Mouse (Mus musculus): Measurements from ENCODE around the gene Krtap19-2. TPM values are rescaled to one million over a fixed set of nuclear protein-coding genes. Genes with fewer than 3 reads are reported as not detected.

Krtap19-2 gene
- polyA plus RNA-seq (2015; fragmentation: Nextera tagmentation; extraction: Ambion mirVana): not detected in 2 replicates

GRCm38 (mm10) chr16:88874169-88874568 lies at the start of gene Krtap19-2:
TSS of gene Krtap19-2 (minus strand) at chr16:88874269.
- no peak for ATAC-seq (ENCODE audit: low FRiP score)
- no peaks in the 10 kb centered on the region for H3K36me3 ChIP-seq
- no peak within 1 kb of the TSS for H3K4me2 ChIP-seq
- no peaks in the 10 kb centered on the region for H3K9me3 ChIP-seq
- no peaks in the 10 kb centered on the region for H3K4me1 ChIP-seq (replicated peaks)
- no peaks in the 10 kb centered on the region for H3K27me3 ChIP-seq
- H3K4me3 ChIP-seq: no peak within 1 kb of the TSS
- 91% methylated on average over 3 of the region's 3 CpGs for WGBS
- no peak within 1 kb of the TSS for H3K27ac ChIP-seq
- no peak within 1 kb of the TSS for H3K9ac ChIP-seq

- WGBS: 92% methylated on average over 6 of the region's 6 CpGs
- Histone ChIP-seq H3K4me2 (no peak within 1 kb of the TSS), H3K27me3 (no peaks in the 10 kb centered on the region), H3K36me3 (no peaks in the 10 kb centered on the region), H3K4me3 (no peak within 1 kb of the TSS), H3K4me1 (replicated peaks) (no peaks in the 10 kb centered on the region), H3K9ac (no peak within 1 kb of the TSS), H3K9me3 (no peaks in the 10 kb centered on the region), H3K27ac (no peak within 1 kb of the TSS)
- no peak for ATAC-seq (ENCODE audit: low FRiP score)
These were observed 22.3 kb upstream of the Krtap19-2 start, which contains the start of gene Krtap19-5 for GRCm38 (mm10) chr16:88896357-88896756. TSS of gene Krtap19-5 (minus strand) at chr16:88896457.

- Histone ChIP-seq H3K9me3 (no peaks in the 10 kb centered on the region), H3K4me1 (replicated peaks) (no peaks in the 10 kb centered on the region), H3K4me2 (no peak overlapping the region), H3K4me3 (no peak overlapping the region), H3K27ac (no peak overlapping the region), H3K36me3 (no peaks in the 10 kb centered on the region), H3K27me3 (no peaks in the 10 kb centered on the region), H3K9ac (no peak overlapping the region)
- ATAC-seq (ENCODE audit: low FRiP score): no peak
- 95% methylated on average over 6 of the region's 6 CpGs for WGBS
These were observed 12.8 kb upstream of the Krtap19-2 start for GRCm38 (mm10) chr16:88886870-88887269.

- Histone ChIP-seq H3K4me3 (no peak within 1 kb of the TSS), H3K4me2 (no peak within 1 kb of the TSS), H3K9me3 (no peaks in the 10 kb centered on the region), H3K36me3 (no peaks in the 10 kb centered on the region), H3K27ac (no peak within 1 kb of the TSS), H3K4me1 (replicated peaks) (no peaks in the 10 kb centered on the region), H3K9ac (no peak within 1 kb of the TSS), H3K27me3 (no peaks in the 10 kb centered on the region)
- 97% methylated on average over 5 of the region's 5 CpGs for WGBS
- ATAC-seq (ENCODE audit: low FRiP score): no peak
These were observed 10.9 kb upstream of the Krtap19-2 start, which contains the start of gene Krtap19-4 for GRCm38 (mm10) chr16:88884989-88885388. TSS of gene Krtap19-4 (minus strand) at chr16:88885089.

GRCm38 (mm10) chr16:88877938-88878337 lies 3.9 kb upstream of the Krtap19-2 start, which contains the start of gene Krtap19-3:
TSS of gene Krtap19-3 (minus strand) at chr16:88878038.
- H3K27ac ChIP-seq: no peak within 1 kb of the TSS
- WGBS: 81% methylated on average over 2 of the region's 2 CpGs

GRCm38 (mm10) chr16:88869311-88869710 lies 4.8 kb downstream of the Krtap19-2 start, which contains the start of gene Krtap19-1:
TSS of gene Krtap19-1 (minus strand) at chr16:88869411.
- Histone ChIP-seq H3K4me3 (no peak within 1 kb of the TSS), H3K9me3 (no peaks in the 10 kb centered on the region), H3K4me2 (no peak within 1 kb of the TSS), H3K36me3 (no peaks in the 10 kb centered on the region), H3K4me1 (replicated peaks) (no peaks in the 10 kb centered on the region), H3K27me3 (no peaks in the 10 kb centered on the region), H3K27ac (no peak within 1 kb of the TSS), H3K9ac (no peak within 1 kb of the TSS)
- 89% methylated on average over 6 of the region's 6 CpGs for WGBS
- ATAC-seq (ENCODE audit: low FRiP score): no peak

More at GRCm38 (mm10) chr16:88877938-88878337, 3.9 kb upstream of the Krtap19-2 start, which contains the start of gene Krtap19-3:
- H3K4me3 ChIP-seq: no peak within 1 kb of the TSS
- H3K9ac ChIP-seq: no peak within 1 kb of the TSS
- no peaks in the 10 kb centered on the region for H3K36me3 ChIP-seq
- H3K4me1 ChIP-seq (replicated peaks): no peaks in the 10 kb centered on the region
- no peak for ATAC-seq (ENCODE audit: low FRiP score)
- H3K4me2 ChIP-seq: no peak within 1 kb of the TSS
- H3K27me3 ChIP-seq: no peaks in the 10 kb centered on the region
- H3K9me3 ChIP-seq: no peaks in the 10 kb centered on the region

GRCm38 (mm10) chr16:88864887-88865407 lies 9.1 kb downstream of the Krtap19-2 start:
- Histone ChIP-seq H3K27me3 (no peaks in the 10 kb centered on the region), H3K4me1 (replicated peaks) (no peaks in the 10 kb centered on the region), H3K9ac (no peak overlapping the region), H3K36me3 (no peaks in the 10 kb centered on the region), H3K4me3 (no peak overlapping the region), H3K9me3 (no peaks in the 10 kb centered on the region), H3K27ac (no peak overlapping the region), H3K4me2 (no peak overlapping the region)
- 79% methylated on average over 4 of the region's 4 CpGs for WGBS
- no peak for ATAC-seq (ENCODE audit: low FRiP score)

GRCm38 (mm10) chr16:88851450-88851849 lies 22.6 kb downstream of the Krtap19-2 start:
- Histone ChIP-seq H3K9me3 (no peaks in the 10 kb centered on the region), H3K27me3 (no peaks in the 10 kb centered on the region), H3K4me1 (replicated peaks) (no peaks in the 10 kb centered on the region), H3K9ac (no peak overlapping the region), H3K27ac (no peak overlapping the region), H3K4me3 (no peak overlapping the region), H3K36me3 (no peaks in the 10 kb centered on the region), H3K4me2 (no peak overlapping the region)
- no peak for ATAC-seq (ENCODE audit: low FRiP score)
- 15% methylated on average over 5 of the region's 5 CpGs for WGBS

GRCm38 (mm10) chr16:88848558-88848957 lies 25.5 kb downstream of the Krtap19-2 start:
- Histone ChIP-seq H3K9ac (no peak overlapping the region), H3K36me3 (no peaks in the 10 kb centered on the region), H3K4me3 (no peak overlapping the region), H3K27ac (no peak overlapping the region), H3K4me2 (no peak overlapping the region), H3K4me1 (replicated peaks) (no peaks in the 10 kb centered on the region), H3K27me3 (no peaks in the 10 kb centered on the region), H3K9me3 (no peaks in the 10 kb centered on the region)
- ATAC-seq (ENCODE audit: low FRiP score): no peak
- 89% methylated on average over 4 of the region's 4 CpGs for WGBS

- no peaks in the 10 kb centered on the region for H3K27me3 ChIP-seq
- no peak overlapping the region for H3K27ac ChIP-seq
- H3K4me1 ChIP-seq (replicated peaks): no peaks in the 10 kb centered on the region
- H3K4me2 ChIP-seq: no peak overlapping the region
- WGBS: 100% methylated on average over 1 of the region's 1 CpGs
- no peak overlapping the region for H3K9ac ChIP-seq
- no peaks in the 10 kb centered on the region for H3K36me3 ChIP-seq
- no peak for ATAC-seq (ENCODE audit: low FRiP score)
- no peak overlapping the region for H3K4me3 ChIP-seq
- H3K9me3 ChIP-seq: no peaks in the 10 kb centered on the region
These were observed 26.7 kb downstream of the Krtap19-2 start for GRCm38 (mm10) chr16:88847363-88847762.

- H3K4me1 ChIP-seq (replicated peaks): no peaks in the 10 kb centered on the region
- ATAC-seq (ENCODE audit: low FRiP score): no peak
- WGBS: 68% methylated on average over 3 of the region's 3 CpGs
- H3K4me3 ChIP-seq: no peak overlapping the region
- H3K27me3 ChIP-seq: no peaks in the 10 kb centered on the region
- no peak overlapping the region for H3K27ac ChIP-seq
- no peaks in the 10 kb centered on the region for H3K36me3 ChIP-seq
- H3K4me2 ChIP-seq: no peak overlapping the region
- H3K9me3 ChIP-seq: no peaks in the 10 kb centered on the region
- H3K9ac ChIP-seq: no peak overlapping the region
These were observed 47.1 kb downstream of the Krtap19-2 start for GRCm38 (mm10) chr16:88826978-88827377.

- Histone ChIP-seq H3K4me2 (no peak within 1 kb of the TSS), H3K9ac (no peak within 1 kb of the TSS), H3K27ac (no peak within 1 kb of the TSS), H3K4me3 (no peak within 1 kb of the TSS), H3K27me3 (no peaks in the 10 kb centered on the region), H3K36me3 (no peaks in the 10 kb centered on the region), H3K4me1 (replicated peaks) (no peaks in the 10 kb centered on the region), H3K9me3 (no peaks in the 10 kb centered on the region)
- ATAC-seq (ENCODE audit: low FRiP score): no peak
- WGBS: 77% methylated on average over 9 of the region's 9 CpGs
These were observed 47.9 kb downstream of the Krtap19-2 start, which contains the start of gene Krtap14 for GRCm38 (mm10) chr16:88826095-88826652. TSS of gene Krtap14 (minus strand) at chr16:88826145.

GRCm38 (mm10) chr16:88823736-88824135 lies 50.3 kb downstream of the Krtap19-2 start:
- Histone ChIP-seq H3K36me3 (no peaks in the 10 kb centered on the region), H3K4me3 (no peak overlapping the region), H3K4me2 (no peak overlapping the region), H3K27me3 (no peaks in the 10 kb centered on the region), H3K9me3 (no peaks in the 10 kb centered on the region), H3K27ac (no peak overlapping the region), H3K9ac (no peak overlapping the region), H3K4me1 (replicated peaks) (no peaks in the 10 kb centered on the region)
- ATAC-seq (ENCODE audit: low FRiP score): no peak
- 84% methylated on average over 3 of the region's 3 CpGs for WGBS
